Mouse (Mus musculus) CH12.LX (cell line): Measurements from ENCODE around the gene Unc13b. TPM values are rescaled to one million over a fixed set of nuclear protein-coding genes. Genes with fewer than 3 reads are reported as not detected.

ENCODE experiments used
- DNase-seq: peaks from one replicate; pipeline ENCODE4 v3.0.0-alpha.2; 2013; ENCODE audit errors: extremely low read depth
- H3K27ac ChIP-seq: 2 replicates; pipeline ENCODE4 v1.5.1; 2012; ENCODE audit warnings: low read depth, mild to moderate bottlenecking, control low read depth, moderate library complexity; ENCODE audit not compliant: insufficient read depth
- H3K27me3 ChIP-seq: replicated peaks from 2 replicates; pipeline ENCODE3; 2012; ENCODE audit warnings: inconsistent platforms
- H3K36me3 ChIP-seq, 2 experiments: replicated peaks in 1 of 2; 2 replicates each; pipeline versions ENCODE3 to v1.6.1; 2012; ENCODE audit warnings: inconsistent platforms in 1 of 2, low read length in 1 of 2, mild to moderate bottlenecking in 1 of 2, mixed read lengths in 1 of 2, moderate library complexity in 1 of 2; ENCODE audit not compliant: control insufficient read depth in 1 of 2, insufficient read depth in 1 of 2
- H3K4me1 ChIP-seq, 2 experiments: 2 replicates each; pipeline ENCODE4 v1.6.1; 2012; ENCODE audit warnings: inconsistent platforms in 1 of 2, moderate library complexity in 1 of 2; ENCODE audit not compliant: insufficient read depth in 2 of 2, control insufficient read depth in 1 of 2
- H3K4me2 ChIP-seq: 2 replicates; pipeline ENCODE4 v1.6.1; 2012; ENCODE audit warnings: low read depth, mild to moderate bottlenecking, control low read depth; ENCODE audit not compliant: poor library complexity, insufficient read depth, severe bottlenecking
- H3K4me3 ChIP-seq, 3 experiments: fragments of 150-350 bp in 1 of 3; sonication (generic) in 1 of 3; replicated peaks in 1 of 3; 2 replicates each; pipeline versions ENCODE3 to v1.5.1; 2011 to 2012; ENCODE audit warnings: low read depth in 2 of 3, low read length in 2 of 3, mild to moderate bottlenecking in 2 of 3, moderate library complexity in 2 of 3, control low read depth in 1 of 3, improper control_type of control experiment in 1 of 3, inconsistent platforms in 1 of 3, mixed read lengths in 1 of 3; ENCODE audit not compliant: poor library complexity in 1 of 3
- H3K79me2 ChIP-seq: replicated peaks from 2 replicates; pipeline ENCODE4 v1.6.1; 2012; ENCODE audit warnings: mild to moderate bottlenecking, moderate library complexity; ENCODE audit not compliant: control insufficient read depth, poor library complexity, insufficient read depth, severe bottlenecking; ENCODE audit errors: extremely low read depth
- H3K9ac ChIP-seq: 2 replicates; pipeline ENCODE4 v1.6.1; 2012; ENCODE audit warnings: low read depth, mild to moderate bottlenecking, control low read depth, moderate library complexity; ENCODE audit not compliant: insufficient read depth
- H3K9me3 ChIP-seq: replicated peaks from 2 replicates; pipeline ENCODE3; 2012; ENCODE audit warnings: low read length, inconsistent platforms, mixed read lengths
- BHLHE40 ChIP-seq: IDR thresholded peaks from 2 replicates; pipeline ENCODE4 v1.6.1; 2011; ENCODE audit warnings: mild to moderate bottlenecking, low read depth, low read length, improper control_type of control experiment
- CHD1 ChIP-seq: IDR thresholded peaks from 2 replicates; pipeline ENCODE4 v1.6.1; 2012; ENCODE audit warnings: low read depth, low read length, improper control_type of control experiment, inconsistent platforms
- CHD2 ChIP-seq: IDR thresholded peaks from 2 replicates; pipeline ENCODE4 v1.6.1; 2011; ENCODE audit warnings: low read length, improper control_type of control experiment
- E2F4 ChIP-seq: IDR thresholded peaks from 2 replicates; pipeline ENCODE4 v1.6.1; 2011; ENCODE audit warnings: low read depth, low read length, improper control_type of control experiment; ENCODE audit not compliant: insufficient replicate concordance
- ELF1 ChIP-seq: IDR thresholded peaks from 2 replicates; pipeline ENCODE4 v1.6.1; 2014; ENCODE audit warnings: low read depth, mild to moderate bottlenecking, inconsistent platforms, low read length, improper control_type of control experiment
- EP300 ChIP-seq: IDR thresholded peaks from 2 replicates; pipeline ENCODE4 v1.6.1; 2011; ENCODE audit warnings: low read length, improper control_type of control experiment
- GABPA ChIP-seq: IDR thresholded peaks from 2 replicates; pipeline ENCODE4 v1.6.1; 2012; ENCODE audit warnings: low read depth, low read length, improper control_type of control experiment, inconsistent platforms; ENCODE audit not compliant: insufficient replicate concordance
- HCFC1 ChIP-seq: IDR thresholded peaks from 2 replicates; pipeline ENCODE4 v1.6.1; 2012; ENCODE audit warnings: low read depth, mild to moderate bottlenecking, inconsistent platforms, low read length, improper control_type of control experiment
- IRF4 ChIP-seq: IDR thresholded peaks from 2 replicates; pipeline ENCODE4 v1.6.1; 2014; ENCODE audit warnings: low read depth, mild to moderate bottlenecking, inconsistent platforms, low read length, improper control_type of control experiment
- KAT2A ChIP-seq: IDR thresholded peaks from 2 replicates; pipeline ENCODE4 v1.6.1; 2012; ENCODE audit warnings: low read length, improper control_type of control experiment, inconsistent platforms; ENCODE audit not compliant: insufficient replicate concordance
- MAZ ChIP-seq: IDR thresholded peaks from 2 replicates; pipeline ENCODE4 v1.6.1; 2012; ENCODE audit warnings: low read depth, mild to moderate bottlenecking, inconsistent platforms, low read length, improper control_type of control experiment, moderate library complexity
- MEF2A ChIP-seq: IDR thresholded peaks from 2 replicates; pipeline ENCODE4 v1.6.1; 2014; ENCODE audit warnings: low read depth, mild to moderate bottlenecking, inconsistent platforms, low read length, improper control_type of control experiment, borderline replicate concordance
- MXI1 ChIP-seq: IDR thresholded peaks from 2 replicates; pipeline ENCODE4 v1.6.1; 2011; ENCODE audit warnings: mild to moderate bottlenecking, low read depth, low read length, improper control_type of control experiment
- MYC ChIP-seq: IDR thresholded peaks from 2 replicates; pipeline ENCODE4 v1.6.1; 2011; ENCODE audit warnings: low read depth, mild to moderate bottlenecking, improper control_type of control experiment, low read length
- NRF1 ChIP-seq: IDR thresholded peaks from 2 replicates; pipeline ENCODE4 v1.6.1; 2014; ENCODE audit warnings: low read depth, mild to moderate bottlenecking, inconsistent platforms, low read length, improper control_type of control experiment, moderate library complexity
- PAX5 ChIP-seq: IDR thresholded peaks from 2 replicates; pipeline ENCODE4 v1.6.1; 2012; ENCODE audit warnings: low read length, inconsistent platforms, mixed read lengths
- POLR2AphosphoS2 ChIP-seq: IDR thresholded peaks from 2 replicates; pipeline ENCODE4 v1.6.1; 2011; ENCODE audit warnings: low read depth, low read length, improper control_type of control experiment
- RAD21 ChIP-seq: IDR thresholded peaks from 2 replicates; pipeline ENCODE4 v1.6.1; 2011; ENCODE audit warnings: low read depth, mild to moderate bottlenecking, low read length, improper control_type of control experiment, moderate library complexity
- RCOR1 ChIP-seq: conservative IDR thresholded peaks from 2 replicates; pipeline ENCODE4 v1.6.1; 2012; ENCODE audit warnings: low read depth, mild to moderate bottlenecking, inconsistent platforms, low read length, improper control_type of control experiment
- SIN3A ChIP-seq: IDR thresholded peaks from 2 replicates; pipeline ENCODE4 v1.6.1; 2012; ENCODE audit warnings: low read length, improper control_type of control experiment, inconsistent platforms
- TBP ChIP-seq: conservative IDR thresholded peaks from 2 replicates; pipeline ENCODE4 v1.6.1; 2011; ENCODE audit warnings: low read depth, low read length, improper control_type of control experiment
- TCF12 ChIP-seq: IDR thresholded peaks from 2 replicates; pipeline ENCODE4 v1.6.1; 2014; ENCODE audit warnings: low read depth, mild to moderate bottlenecking, inconsistent platforms, low read length, improper control_type of control experiment
- UBTF ChIP-seq: IDR thresholded peaks from 2 replicates; pipeline ENCODE4 v1.6.1; 2012; ENCODE audit warnings: low read depth, mild to moderate bottlenecking, inconsistent platforms, low read length, improper control_type of control experiment, moderate library complexity
- USF1 ChIP-seq: IDR thresholded peaks from 2 replicates; pipeline ENCODE4 v1.6.1; 2014; ENCODE audit warnings: low read depth, mild to moderate bottlenecking, inconsistent platforms, low read length, improper control_type of control experiment
- USF2 ChIP-seq: conservative IDR thresholded peaks from 2 replicates; pipeline ENCODE4 v1.6.1; 2011; ENCODE audit warnings: low read depth, low read length, improper control_type of control experiment
- ZNF384 ChIP-seq: IDR thresholded peaks from 2 replicates; pipeline ENCODE4 v1.6.1; 2012; ENCODE audit warnings: low read depth, low read length, improper control_type of control experiment, inconsistent platforms
- dilution Hi-C: fragments of 300-500 bp; cut with MboI; formaldehyde crosslinking; loops from 2 replicates; pipeline ENCODE4 v1.14.3; 2020; ENCODE audit warnings: low sequenced_read_pairs; ENCODE audit not compliant: extremely low pct_unique_long_range_greater_than_20kb, extremely low pct_ligation_motif_present
- in situ Hi-C: fragments of 300-500 bp; cut with MboI; formaldehyde crosslinking; loops from 3 replicates; pipeline ENCODE4 v1.14.3; 2019; ENCODE audit warnings: low sequenced_read_pairs, low pct_ligation_motif_present, low pct_unique_long_range_greater_than_20kb, mixed read lengths
- polyA plus RNA-seq: library from polyadenylated mRNA; unstranded; fragments of >175 nt; gene quantifications from 2 replicates; pipeline ENCODE4 v1.2.1, GENCODE M21; 2012; ENCODE audit warnings: low read depth; ENCODE audit not compliant: insufficient read length
- total RNA-seq, 2 experiments: library from RNA; depleted of rRNA; stranded (reverse); fragments of 300-350 nt in 1 of 2; fragments of >200 nt in 1 of 2; gene quantifications; 2 replicates each; pipeline ENCODE4 v1.2.3; 2012 to 2014

Gene Unc13b
- total and polyA plus RNA-seq, 3 experiments, result 0.08 to 0.23 (median 0.19) TPM

- Histone ChIP-seq H3K4me3 (no peak overlapping the region), H3K4me2 (no peak overlapping the region), H3K27me3 (peaks cover 5% of the 10 kb centered on the region), H3K9ac (no peak overlapping the region), H3K79me2 (no peaks in the 10 kb centered on the region), H3K36me3 (no peaks in the 10 kb centered on the region), H3K4me1 (no peaks in the 10 kb centered on the region), H3K9me3 (no peaks in the 10 kb centered on the region), H3K27ac (no peak overlapping the region)
- in situ Hi-C loops, result no loop called here
- TF ChIP-seq GABPA (no peak), KAT2A (no peak), NRF1 (no peak), MAZ (no peak), MEF2A (no peak), USF1 (no peak), IRF4 (no peak), TCF12 (no peak), ELF1 (no peak), TBP (no peak), HCFC1 (no peak), RAD21 (no peak), SIN3A (no peak), PAX5 (no peak), MXI1 (no peak)
- dilution Hi-C loops, result no loop called here
- DNase-seq, result no peak
These were observed 150.4 kb downstream of the Unc13b start for GRCm38 (mm10) chr4:43209081-43209579.

DNA sequence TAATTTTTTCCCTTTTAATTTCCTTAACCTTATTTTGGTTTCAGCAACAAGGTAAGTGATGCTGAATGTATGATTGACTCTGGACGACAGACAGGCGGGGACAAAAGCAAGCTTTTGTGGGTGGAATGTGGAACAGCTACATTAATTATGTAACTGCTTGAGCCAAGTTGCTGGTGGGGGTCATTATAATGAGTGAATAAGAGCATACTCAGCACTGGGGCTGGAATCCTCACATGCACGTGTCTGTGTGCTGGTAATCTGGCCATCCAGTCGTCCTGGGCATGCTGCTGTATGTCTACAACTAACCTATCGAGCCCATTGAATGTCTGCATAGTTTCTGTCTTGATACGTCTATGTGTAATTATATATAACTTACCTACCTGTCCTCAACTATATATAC is 150.9 kb downstream of the Unc13b start:
- no peaks in the 10 kb centered on the region for H3K4me1 ChIP-seq
- no peaks in the 10 kb centered on the region for H3K79me2 ChIP-seq
- H3K4me2 ChIP-seq, result no peak overlapping the region
- in situ Hi-C loops, result no loop called here
- no peaks in the 10 kb centered on the region for H3K9me3 ChIP-seq
- H3K27ac ChIP-seq, result no peak overlapping the region
- TF ChIP-seq UBTF (no peak), MYC (no peak), ZNF384 (no peak), CHD2 (no peak), E2F4 (no peak), NRF1 (no peak), EP300 (no peak), TCF12 (no peak), SIN3A (no peak), HCFC1 (no peak), RCOR1 (no peak), ELF1 (no peak), POLR2AphosphoS2 (no peak), BHLHE40 (no peak), CHD1 (no peak), USF2 (no peak)
- DNase-seq, result no peak
- H3K9ac ChIP-seq, result no peak overlapping the region
- no peak overlapping the region for H3K4me3 ChIP-seq
- dilution Hi-C loops, result no loop called here
- no peaks in the 10 kb centered on the region for H3K36me3 ChIP-seq
- peaks cover 5% of the 10 kb centered on the region for H3K27me3 ChIP-seq
